Mouse (Mus musculus): Measurements from ENCODE around the gene Thrb. TPM values are rescaled to one million over a fixed set of nuclear protein-coding genes. Genes with fewer than 3 reads are reported as not detected.

Thrb gene
- polyA plus RNA-seq, 1 experiment = not detected

GRCm38 (mm10) chr14:17733077-17733778 is 73.2 kb downstream of the Thrb start:
- no peaks in the 10 kb centered on the region for H3K27me3 ChIP-seq (replicated peaks)
- H3K36me3 ChIP-seq (replicated peaks; ENCODE audit: low read length) = no peaks in the 10 kb centered on the region
- TF ChIP-seq GATA1 (IDR thresholded peaks at IDR 0.05; ENCODE audit: borderline replicate concordance, low read length) (no peak), FLI1 (IDR thresholded peaks at IDR 0.05; ENCODE audit: low read length) (no peak)
- no peak overlapping the region for H3K4me3 ChIP-seq (replicated peaks)
- no peaks in the 10 kb centered on the region for H3K4me1 ChIP-seq
- no peaks in the 10 kb centered on the region for H3K9me3 ChIP-seq

GRCm38 (mm10) chr14:17733779-17734137 is 73.7 kb downstream of the Thrb start:
- Histone ChIP-seq H3K4me3 (replicated peaks) (no peak overlapping the region), H3K36me3 (replicated peaks; ENCODE audit: low read length) (no peaks in the 10 kb centered on the region), H3K4me1 (no peaks in the 10 kb centered on the region), H3K27me3 (replicated peaks) (no peaks in the 10 kb centered on the region), H3K9me3 (no peaks in the 10 kb centered on the region)
- TF ChIP-seq FLI1 (IDR thresholded peaks at IDR 0.05; ENCODE audit: low read length) (no peak), GATA1 (IDR thresholded peaks at IDR 0.05; ENCODE audit: borderline replicate concordance, low read length) (no peak)

GRCm38 (mm10) chr14:17735440-17735839 is 75.4 kb downstream of the Thrb start:
- Histone ChIP-seq H3K9me3 (no peaks in the 10 kb centered on the region), H3K36me3 (replicated peaks; ENCODE audit: low read length) (no peaks in the 10 kb centered on the region), H3K4me3 (replicated peaks) (peak overlapping the region; percentile 16), H3K27me3 (replicated peaks) (no peaks in the 10 kb centered on the region), H3K4me1 (no peaks in the 10 kb centered on the region)
- TF ChIP-seq GATA1 (IDR thresholded peaks at IDR 0.05; ENCODE audit: borderline replicate concordance, low read length) (no peak), FLI1 (IDR thresholded peaks at IDR 0.05; ENCODE audit: low read length) (no peak)

- no peak overlapping the region for H3K4me3 ChIP-seq (replicated peaks)
- H3K4me1 ChIP-seq = no peaks in the 10 kb centered on the region
- H3K36me3 ChIP-seq (replicated peaks; ENCODE audit: low read length) = no peaks in the 10 kb centered on the region
- H3K27me3 ChIP-seq (replicated peaks) = no peaks in the 10 kb centered on the region
- no peak for TF ChIP-seq FLI1 (IDR thresholded peaks at IDR 0.05; ENCODE audit: low read length)
- no peak for TF ChIP-seq GATA1 (IDR thresholded peaks at IDR 0.05; ENCODE audit: borderline replicate concordance, low read length)
- no peaks in the 10 kb centered on the region for H3K9me3 ChIP-seq
These were observed 80.8 kb downstream of the Thrb start for GRCm38 (mm10) chr14:17740903-17741302.

GRCm38 (mm10) chr14:17742264-17742663 is 82.2 kb downstream of the Thrb start:
- no peaks in the 10 kb centered on the region for H3K9me3 ChIP-seq
- no peaks in the 10 kb centered on the region for H3K27me3 ChIP-seq (replicated peaks)
- no peaks in the 10 kb centered on the region for H3K36me3 ChIP-seq (replicated peaks; ENCODE audit: low read length)
- H3K4me1 ChIP-seq = no peaks in the 10 kb centered on the region
- TF ChIP-seq FLI1 (IDR thresholded peaks at IDR 0.05; ENCODE audit: low read length) (no peak), GATA1 (IDR thresholded peaks at IDR 0.05; ENCODE audit: borderline replicate concordance, low read length) (no peak)
- H3K4me3 ChIP-seq (replicated peaks) = no peak overlapping the region

- TF ChIP-seq FLI1 (IDR thresholded peaks at IDR 0.05; ENCODE audit: low read length) = no peak
- TF ChIP-seq GATA1 (IDR thresholded peaks at IDR 0.05; ENCODE audit: borderline replicate concordance, low read length) = no peak
These were observed 83.0 kb downstream of the Thrb start for GRCm38 (mm10) chr14:17742902-17743712.

GRCm38 (mm10) chr14:17743713-17744158 is 83.7 kb downstream of the Thrb start:
- Histone ChIP-seq H3K4me3 (replicated peaks) (no peak overlapping the region), H3K4me1 (no peaks in the 10 kb centered on the region), H3K36me3 (replicated peaks; ENCODE audit: low read length) (no peaks in the 10 kb centered on the region), H3K9me3 (no peaks in the 10 kb centered on the region), H3K27me3 (replicated peaks) (no peaks in the 10 kb centered on the region)
- no peak for TF ChIP-seq GATA1 (IDR thresholded peaks at IDR 0.05; ENCODE audit: borderline replicate concordance, low read length)
- TF ChIP-seq FLI1 (IDR thresholded peaks at IDR 0.05; ENCODE audit: low read length) = no peak

More at GRCm38 (mm10) chr14:17742902-17743712, 83.0 kb downstream of the Thrb start:
- Histone ChIP-seq H3K36me3 (replicated peaks; ENCODE audit: low read length) (no peaks in the 10 kb centered on the region), H3K9me3 (no peaks in the 10 kb centered on the region), H3K27me3 (replicated peaks) (no peaks in the 10 kb centered on the region), H3K4me3 (replicated peaks) (no peak overlapping the region), H3K4me1 (no peaks in the 10 kb centered on the region)

- Histone ChIP-seq H3K27me3 (replicated peaks) (no peaks in the 10 kb centered on the region), H3K4me1 (no peaks in the 10 kb centered on the region)
- TF ChIP-seq GATA1 (IDR thresholded peaks at IDR 0.05; ENCODE audit: borderline replicate concordance, low read length) (no peak), FLI1 (IDR thresholded peaks at IDR 0.05; ENCODE audit: low read length) (no peak)
These were observed 87.9 kb downstream of the Thrb start for GRCm38 (mm10) chr14:17747922-17748321.

GRCm38 (mm10) chr14:17748945-17749344 is 88.9 kb downstream of the Thrb start:
- no peaks in the 10 kb centered on the region for H3K9me3 ChIP-seq
- H3K27me3 ChIP-seq (replicated peaks) = no peaks in the 10 kb centered on the region
- TF ChIP-seq FLI1 (IDR thresholded peaks at IDR 0.05; ENCODE audit: low read length) = no peak
- no peak for TF ChIP-seq GATA1 (IDR thresholded peaks at IDR 0.05; ENCODE audit: borderline replicate concordance, low read length)
- no peak overlapping the region for H3K4me3 ChIP-seq (replicated peaks)
- no peaks in the 10 kb centered on the region for H3K36me3 ChIP-seq (replicated peaks; ENCODE audit: low read length)
- H3K4me1 ChIP-seq = no peaks in the 10 kb centered on the region

More at GRCm38 (mm10) chr14:17747922-17748321, 87.9 kb downstream of the Thrb start:
- H3K9me3 ChIP-seq = no peaks in the 10 kb centered on the region
- no peaks in the 10 kb centered on the region for H3K36me3 ChIP-seq (replicated peaks; ENCODE audit: low read length)
- H3K4me3 ChIP-seq (replicated peaks) = no peak overlapping the region

GRCm38 (mm10) chr14:17751911-17752310 is 91.8 kb downstream of the Thrb start:
- H3K36me3 ChIP-seq (replicated peaks; ENCODE audit: low read length) = no peaks in the 10 kb centered on the region

More at GRCm38 (mm10) chr14:17751911-17752310, 91.8 kb downstream of the Thrb start:
- no peaks in the 10 kb centered on the region for H3K9me3 ChIP-seq
- H3K4me1 ChIP-seq = no peaks in the 10 kb centered on the region
- TF ChIP-seq FLI1 (IDR thresholded peaks at IDR 0.05; ENCODE audit: low read length) (no peak), GATA1 (IDR thresholded peaks at IDR 0.05; ENCODE audit: borderline replicate concordance, low read length) (no peak)
- no peak overlapping the region for H3K4me3 ChIP-seq (replicated peaks)
- H3K27me3 ChIP-seq (replicated peaks) = no peaks in the 10 kb centered on the region
